Mouse (Mus musculus) kidney, postnatal 0 days (tissue): Measurements from ENCODE around the gene Nup98. TPM values are rescaled to one million over a fixed set of nuclear protein-coding genes. Genes with fewer than 3 reads are reported as not detected.

Source experiments
- ATAC-seq: fragments of 200-750 bp; cut with Nextera tagmentation; replicated peaks from 2 replicates; pipeline ENCODE4 v1.8.0; 2017; ENCODE audit warnings: low read depth, moderate number of reproducible peaks, moderate TSS enrichment, moderate library complexity; ENCODE audit not compliant: low FRiP score
- DNase-seq: peaks from one replicate; pipeline ENCODE4 v3.0.0-alpha.2; 2016; ENCODE audit warnings: low spot score
- H3K27ac ChIP-seq: fragments of 300-500 bp; sonication (generic); 2 replicates; pipeline ENCODE4 v1.5.1; 2014; ENCODE audit warnings: mild to moderate bottlenecking
- H3K27me3 ChIP-seq: fragments of 300-500 bp; sonication (generic); 2 replicates; pipeline ENCODE4 v1.6.1; 2014; ENCODE audit warnings: low read length, mixed read lengths; ENCODE audit not compliant: insufficient read depth
- H3K36me3 ChIP-seq: fragments of 300-500 bp; sonication (generic); 2 replicates; pipeline ENCODE4 v1.6.1; 2014; ENCODE audit warnings: low read length, mixed read lengths; ENCODE audit not compliant: insufficient read depth
- H3K4me1 ChIP-seq: fragments of 300-500 bp; sonication (generic); replicated peaks from 2 replicates; pipeline ENCODE4 v1.6.1; 2014; ENCODE audit warnings: antibody characterized with exemption, low read length, mixed read lengths; ENCODE audit not compliant: insufficient read depth
- H3K4me2 ChIP-seq: fragments of 300-500 bp; sonication (generic); 2 replicates; pipeline ENCODE4 v1.6.1; 2014; ENCODE audit warnings: mild to moderate bottlenecking, low read length, moderate library complexity, mixed read lengths
- H3K4me3 ChIP-seq: fragments of 300-500 bp; sonication (generic); replicated peaks from 2 replicates; pipeline ENCODE4 v1.5.1; 2014; ENCODE audit warnings: low read depth, low read length
- H3K9ac ChIP-seq: fragments of 300-500 bp; sonication (generic); 2 replicates; pipeline ENCODE4 v1.6.1; 2014; ENCODE audit warnings: low read depth, low read length
- H3K9me3 ChIP-seq: fragments of 300-500 bp; sonication (generic); replicated peaks from 2 replicates; pipeline ENCODE4 v1.6.1; 2016; ENCODE audit warnings: low read length, inconsistent platforms, mixed read lengths
- CTCF ChIP-seq: IDR thresholded peaks from 2 replicates; pipeline ENCODE4 v1.5.1; 2016; ENCODE audit warnings: antibody characterized with exemption, low read depth, mild to moderate bottlenecking, moderate library complexity
- WGBS: fragments of 180-500 bp; shearing (Covaris S2); extraction: QIAGEN DNeasy Blood & Tissue Kit; methylation state at CpG from one replicate; pipeline ENCODE4 v1.1.7; 2014; 5-methylcytosine and 5-hydroxymethylcytosine counted together
- polyA plus RNA-seq: library from polyadenylated mRNA; unstranded; fragments of >200 nt; fragmentation: Nextera tagmentation; extraction: Ambion mirVana; gene quantifications from 2 replicates; pipeline ENCODE4 v1.2.1, GENCODE M21; 2015

Nup98 gene
- polyA plus RNA-seq, 1 experiment from 2014 or later = 19.1 TPM

DNA sequence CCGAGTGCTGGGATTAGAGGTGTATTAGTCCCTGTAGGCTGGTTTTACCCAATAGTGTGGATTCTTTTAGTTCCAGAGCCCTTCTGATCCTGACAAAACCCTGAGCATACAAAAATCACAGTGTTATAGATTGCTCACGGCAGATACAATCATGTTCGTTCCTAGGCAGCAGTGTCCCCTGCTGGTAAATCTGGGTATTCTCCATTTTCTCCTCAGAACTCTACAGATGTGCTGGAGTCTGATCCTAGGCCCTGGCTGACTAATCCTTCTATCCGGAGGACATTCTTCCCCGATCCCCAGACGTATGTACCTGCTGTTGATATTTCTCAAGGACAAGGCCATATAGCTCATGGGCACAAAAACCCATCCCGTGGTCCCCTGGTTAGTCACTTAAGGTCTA lies 131.5 kb downstream of the Nup98 start:
- peak; percentile 80 for TF ChIP-seq CTCF
- no peak overlapping the region for H3K4me2 ChIP-seq
- no peak overlapping the region for H3K4me3 ChIP-seq
- DNase-seq (peak; percentile 61), ATAC-seq (no peak)
- H3K4me1 ChIP-seq = no peaks in the 10 kb centered on the region
- no peaks in the 10 kb centered on the region for H3K9me3 ChIP-seq
- peaks cover 63% of the 10 kb centered on the region for H3K36me3 ChIP-seq
- H3K27me3 ChIP-seq = no peaks in the 10 kb centered on the region
- H3K27ac ChIP-seq = no peak overlapping the region
- WGBS = 76% methylated on average over 7 of the region's 7 CpGs
- no peak overlapping the region for H3K9ac ChIP-seq

DNA sequence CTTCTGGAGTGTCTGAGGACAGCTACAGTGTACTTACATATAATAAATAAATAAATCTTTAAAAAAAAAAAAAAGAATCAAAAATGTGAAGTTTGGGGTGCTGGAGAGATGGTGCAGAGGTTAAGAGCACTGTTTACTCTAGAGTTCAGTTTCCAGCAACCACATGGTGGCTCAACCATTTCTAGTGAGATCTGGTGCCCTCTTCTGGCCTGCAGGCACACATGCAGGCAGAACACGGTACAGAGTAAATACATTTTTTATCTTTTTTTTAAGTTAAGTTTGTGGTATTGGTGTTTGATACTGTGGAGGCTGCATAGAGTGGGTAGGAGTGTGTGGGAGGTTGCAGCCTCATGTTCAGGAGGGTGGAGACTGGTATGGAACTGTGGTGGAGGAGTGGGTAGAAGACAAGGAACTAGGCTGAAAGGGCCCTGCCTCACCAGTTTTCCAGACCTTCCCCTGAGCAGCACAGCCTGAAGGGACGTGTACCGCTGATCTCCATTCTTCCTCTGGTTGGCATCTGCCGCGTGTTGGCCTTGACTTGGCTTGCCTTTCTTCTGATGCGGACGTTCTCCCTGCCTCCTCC lies 133.2 kb downstream of the Nup98 start:
- Histone ChIP-seq H3K4me1 (no peaks in the 10 kb centered on the region), H3K36me3 (peaks cover 62% of the 10 kb centered on the region), H3K9ac (no peak overlapping the region), H3K4me2 (no peak overlapping the region), H3K9me3 (no peaks in the 10 kb centered on the region), H3K4me3 (no peak overlapping the region), H3K27ac (no peak overlapping the region), H3K27me3 (no peaks in the 10 kb centered on the region)
- peak; percentile 78 for TF ChIP-seq CTCF
- peak; percentile 52 for DNase-seq
- 81% methylated on average over 7 of the region's 7 CpGs for WGBS
- ATAC-seq = no peak

Other genes with a start within 250 kb of the Nup98 start
- gene Il18bp, start 191.5 kb downstream of the Nup98 start, polyA plus RNA-seq = 2.0 and 2.1 TPM in 2 replicates
- gene Rnf121, start 144.7 kb downstream of the Nup98 start, polyA plus RNA-seq = 24.8 and 25.5 TPM in 2 replicates
- 12.6 and 16.4 TPM in 2 replicates for gene Xndc1, start 144.7 kb downstream of the Nup98 start, polyA plus RNA-seq
- 0.45 and 0.50 TPM in 2 replicates for gene Xntrpc, start 144.5 kb downstream of the Nup98 start, polyA plus RNA-seq
- gene Trpc2, start 127.1 kb downstream of the Nup98 start, polyA plus RNA-seq = not detected in 2 replicates
- 0.24 and 0.70 TPM in 2 replicates for gene Art1, start 108.4 kb downstream of the Nup98 start, polyA plus RNA-seq
- 1.4 and 2.3 TPM in 2 replicates for gene Art5, start 100.7 kb downstream of the Nup98 start, polyA plus RNA-seq
- not detected in 2 replicates for gene Chrna10, start 93.3 kb downstream of the Nup98 start, polyA plus RNA-seq
- gene Pgap2, start within 50 bp of the Nup98 start, polyA plus RNA-seq = 65.8 and 66.8 TPM in 2 replicates
- 50.6 and 52.1 TPM in 2 replicates for gene Rhog, start 45.9 kb upstream of the Nup98 start, polyA plus RNA-seq
- 9.7 and 10.3 TPM in 2 replicates for gene Stim1, start 57.6 kb upstream of the Nup98 start, polyA plus RNA-seq
- gene Rrm1, start 231.5 kb upstream of the Nup98 start, polyA plus RNA-seq = 52.0 and 70.6 TPM in 2 replicates